Mouse (Mus musculus): ENCODE measurements at regions not wholly inside any gene's neighbourhood (a gene's known extent, or its start where the extent isn't known, plus 50 kb on each side); places are given as distances from the start of the nearest gene placed in this dataset.

- no peak for DNase-seq
Observed at GRCm38 (mm10) chr2:166227496-166227895, 72.0 kb upstream of the Sulf2 start.

GRCm38 (mm10) chr2:166226929-166227328 is 71.5 kb upstream of the Sulf2 start:
- peak; percentile 49 for DNase-seq

- no peak for DNase-seq
Observed at GRCm38 (mm10) chr2:166226331-166226730, 70.9 kb upstream of the Sulf2 start.

- no peak for DNase-seq
Observed at GRCm38 (mm10) chr2:166225354-166225753, 69.9 kb upstream of the Sulf2 start.

GRCm38 (mm10) chr2:166218783-166219182 is 63.3 kb upstream of the Sulf2 start:
- DNase-seq = no peak

- DNase-seq = peak; percentile 29
Observed at GRCm38 (mm10) chr2:166216512-166216865, 61.0 kb upstream of the Sulf2 start.

- peak; percentile 71 for DNase-seq
Observed at GRCm38 (mm10) chr2:166215610-166216511, 60.4 kb upstream of the Sulf2 start.

GRCm38 (mm10) chr2:166215191-166215590 is 59.7 kb upstream of the Sulf2 start:
- no peak for DNase-seq

- DNase-seq = no peak
Observed at GRCm38 (mm10) chr2:166207145-166207508, 51.7 kb upstream of the Sulf2 start.

- DNase-seq = no peak
Observed at GRCm38 (mm10) chr2:166206396-166207144, 51.1 kb upstream of the Sulf2 start.

All from retina, postnatal 1 day (tissue).